Mouse (Mus musculus) gastrocnemius, adult 8-10 months (tissue): ENCODE data around the gene Syk. TPM values are rescaled to one million over a fixed set of nuclear protein-coding genes. Genes with fewer than 3 reads are reported as not detected.

Source experiments
- DNase-seq, 2 experiments: peaks; one replicate each; pipeline ENCODE4 v3.0.0; 2022; ENCODE audit warnings: low spot score in 2 of 2
- total RNA-seq, 4 experiments: library from RNA; stranded (reverse); gene quantifications; 2 replicates each; pipeline ENCODE4 v1.2.4; 2022

The Syk gene
- total RNA-seq, 4 experiments from 2014 or later: 0.46 to 1.6 (median 1.3) TPM

- no peak for DNase-seq
These were observed 14.2 kb downstream of the Syk start for GRCm38 (mm10) chr13:52597092-52597678.

- DNase-seq: no peak
These were observed 15.3 kb downstream of the Syk start for GRCm38 (mm10) chr13:52598233-52598632.

GRCm38 (mm10) chr13:52600015-52600643, 17.2 kb downstream of the Syk start:
- no peak for DNase-seq

GRCm38 (mm10) chr13:52602752-52603151, 19.8 kb downstream of the Syk start:
- no peak for DNase-seq

- no peak for DNase-seq
These were observed 20.9 kb downstream of the Syk start for GRCm38 (mm10) chr13:52603704-52604349.

GRCm38 (mm10) chr13:52605006-52605405, 22.0 kb downstream of the Syk start:
- DNase-seq: no peak

- no peak for DNase-seq
These were observed 22.9 kb downstream of the Syk start for GRCm38 (mm10) chr13:52605911-52606310.

- no peak for DNase-seq
These were observed 23.8 kb downstream of the Syk start for GRCm38 (mm10) chr13:52606656-52607275.

GRCm38 (mm10) chr13:52607964-52608363, 25.0 kb downstream of the Syk start:
- DNase-seq: no peak

- DNase-seq: no peak
These were observed 27.5 kb downstream of the Syk start for GRCm38 (mm10) chr13:52610463-52610862.

GRCm38 (mm10) chr13:52613266-52613665, 30.3 kb downstream of the Syk start:
- DNase-seq: no peak

GRCm38 (mm10) chr13:52615085-52615484, 32.1 kb downstream of the Syk start:
- DNase-seq: no peak

GRCm38 (mm10) chr13:52617096-52617714, 34.2 kb downstream of the Syk start:
- no peak for DNase-seq

- DNase-seq: no peak
These were observed 35.6 kb downstream of the Syk start for GRCm38 (mm10) chr13:52618592-52618991.

- no peak for DNase-seq
These were observed 36.5 kb downstream of the Syk start for GRCm38 (mm10) chr13:52619482-52619881.

GRCm38 (mm10) chr13:52624038-52624437, 41.1 kb downstream of the Syk start:
- peak; percentile 19 to 40 for DNase-seq

GRCm38 (mm10) chr13:52628602-52629001, 45.6 kb downstream of the Syk start:
- DNase-seq: no peak

GRCm38 (mm10) chr13:52631624-52632023, 48.7 kb downstream of the Syk start:
- DNase-seq: no peak

GRCm38 (mm10) chr13:52635484-52635883, 52.5 kb downstream of the Syk start:
- DNase-seq: no peak

GRCm38 (mm10) chr13:52636176-52636748, 53.3 kb downstream of the Syk start:
- DNase-seq: no peak

- DNase-seq: no peak
These were observed 63.6 kb downstream of the Syk start for GRCm38 (mm10) chr13:52646566-52646965.
